Mouse (Mus musculus): ENCODE measurements around the gene AC124108.1. TPM values are rescaled to one million over a fixed set of nuclear protein-coding genes. Genes with fewer than 3 reads are reported as not detected.
A peak's percentile ranks its signal among the peaks of the same experiment; 100 is the strongest.

Gene AC124108.1
- polyA plus RNA-seq, 1 experiment from 2014 or later: 2.3 TPM

DNA sequence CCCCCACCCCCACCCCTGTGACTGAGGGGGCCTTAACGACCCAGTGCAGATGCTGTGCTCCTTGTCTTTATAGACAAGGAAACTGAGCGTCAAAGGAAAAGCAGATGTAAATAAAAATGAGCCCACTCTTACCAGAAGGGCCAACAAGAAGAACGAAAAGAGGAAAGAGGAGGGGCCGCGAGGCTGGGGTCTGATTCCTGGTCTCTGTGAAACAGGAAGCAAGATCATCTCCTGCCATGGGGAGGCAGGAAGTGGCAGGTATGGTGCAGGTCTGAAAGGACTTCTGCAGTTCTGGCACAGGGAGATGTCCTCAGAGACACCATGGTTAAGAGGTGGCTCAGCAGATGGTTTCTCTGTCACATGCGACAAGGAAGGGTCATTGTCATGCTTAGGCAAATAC lies 20.6 kb upstream of the AC124108.1 start:
- Histone ChIP-seq H3K4me1 (peaks cover 42% of the 10 kb centered on the region), H3K4me3 (no peak overlapping the region), H3K36me3 (no peaks in the 10 kb centered on the region), H3K27me3 (ENCODE audit: low read depth, poor library complexity, severe bottlenecking) (peaks cover 39% of the 10 kb centered on the region), H3K27ac (replicated peaks) (peak overlapping the region; percentile 57; the same call in 1 of the 2 replicates), H3K9me3 (replicated peaks) (no peaks in the 10 kb centered on the region; the same call in 1 of the 2 replicates)
- WGBS: 65% methylated on average over 6 of the region's 6 CpGs
- DNase-seq (ENCODE audit: low spot score): no peak

DNA sequence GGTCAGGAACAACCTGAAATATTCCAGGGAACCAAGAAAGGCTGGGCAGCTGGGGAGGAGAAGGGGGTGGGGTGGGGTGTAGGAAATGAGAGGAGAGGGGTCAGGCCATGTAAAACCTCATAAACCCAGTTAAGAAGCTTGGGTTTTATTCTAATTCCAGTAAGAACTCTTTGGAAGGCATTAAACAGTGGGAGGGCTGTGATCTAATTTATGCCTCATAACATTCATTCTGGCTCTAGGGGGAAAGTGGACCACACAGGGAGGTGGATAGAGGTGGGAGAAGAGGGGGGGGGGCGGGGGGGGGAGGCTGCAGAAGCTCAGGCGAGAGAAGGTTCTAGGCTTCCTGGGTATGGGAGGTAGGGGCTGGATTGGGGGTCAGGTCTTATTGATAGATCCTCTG lies 19.6 kb upstream of the AC124108.1 start:
- Histone ChIP-seq H3K36me3 (no peaks in the 10 kb centered on the region), H3K4me1 (peaks cover 42% of the 10 kb centered on the region), H3K27me3 (ENCODE audit: low read depth, poor library complexity, severe bottlenecking) (peaks cover 39% of the 10 kb centered on the region), H3K4me3 (no peak overlapping the region), H3K9me3 (replicated peaks) (no peaks in the 10 kb centered on the region), H3K27ac (replicated peaks) (no peak overlapping the region)
- DNase-seq (ENCODE audit: low spot score): peak; percentile 10
- 45% methylated on average over 1 of the region's 2 CpGs for WGBS

DNA sequence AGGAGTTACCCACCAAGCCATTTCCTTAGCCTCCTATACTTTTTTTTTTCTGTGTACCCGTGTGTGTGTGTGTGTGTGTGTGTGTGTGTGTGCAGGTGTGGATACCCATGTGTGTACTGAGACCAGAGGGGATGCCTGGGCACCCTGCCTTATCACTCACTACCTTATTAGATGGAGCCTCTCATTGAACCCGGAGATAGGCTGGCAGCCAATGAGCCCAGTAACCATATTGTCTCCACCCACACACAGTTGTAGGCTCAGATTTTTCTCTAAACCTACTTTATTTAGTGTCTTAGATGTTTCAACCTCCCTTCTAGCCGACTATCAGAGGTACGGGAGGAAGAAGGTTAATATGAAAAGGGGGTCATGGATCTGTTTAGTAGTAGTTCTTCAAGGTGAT lies 5.0 kb upstream of the AC124108.1 start:
- H3K27me3 ChIP-seq (ENCODE audit: low read depth, poor library complexity, severe bottlenecking): peaks cover 43% of the 10 kb centered on the region
- H3K4me1 ChIP-seq: peaks cover 45% of the 10 kb centered on the region

GRCm38 (mm10) chr1:132188442-132189066 lies 2.7 kb upstream of the AC124108.1 start:
- Histone ChIP-seq H3K36me3 (peaks cover 3% of the 10 kb centered on the region), H3K27me3 (ENCODE audit: low read depth, poor library complexity, severe bottlenecking) (peaks cover 61% of the 10 kb centered on the region), H3K27ac (replicated peaks) (peak overlapping the region; percentile 100; the same call in 1 of the 2 replicates), H3K4me1 (peaks cover 61% of the 10 kb centered on the region), H3K9me3 (replicated peaks) (no peaks in the 10 kb centered on the region), H3K4me3 (no peak overlapping the region)
- peak; percentile 16 for DNase-seq (ENCODE audit: low spot score)
- 50% methylated on average over 9 of the region's 9 CpGs for WGBS

More for the DNA sequence above, 5.0 kb upstream of the AC124108.1 start:
- no peak overlapping the region for H3K4me3 ChIP-seq
- no peaks in the 10 kb centered on the region for H3K36me3 ChIP-seq
- WGBS: 75% methylated on average over 4 of the region's 4 CpGs
- H3K9me3 ChIP-seq (replicated peaks): no peaks in the 10 kb centered on the region
- H3K27ac ChIP-seq (replicated peaks): no peak overlapping the region
- no peak for DNase-seq (ENCODE audit: low spot score)

GRCm38 (mm10) chr1:132189231-132189630 lies 2.0 kb upstream of the AC124108.1 start:
- no peak for DNase-seq (ENCODE audit: low spot score)
- H3K4me1 ChIP-seq: peaks cover 67% of the 10 kb centered on the region
- WGBS: 55% methylated on average over 4 of the region's 4 CpGs
- no peaks in the 10 kb centered on the region for H3K9me3 ChIP-seq (replicated peaks)
- H3K27ac ChIP-seq (replicated peaks): peak overlapping the region; percentile 100
- H3K4me3 ChIP-seq: peak overlapping the region; percentile 86
- H3K36me3 ChIP-seq: peaks cover 10% of the 10 kb centered on the region
- peaks cover 64% of the 10 kb centered on the region for H3K27me3 ChIP-seq (ENCODE audit: low read depth, poor library complexity, severe bottlenecking)

GRCm38 (mm10) chr1:132190040-132190513 lies 1.2 kb upstream of the AC124108.1 start:
- Histone ChIP-seq H3K9me3 (replicated peaks) (no peaks in the 10 kb centered on the region), H3K27ac (replicated peaks) (peak overlapping the region; percentile 100), H3K4me1 (peaks cover 76% of the 10 kb centered on the region), H3K27me3 (ENCODE audit: low read depth, poor library complexity, severe bottlenecking) (peaks cover 64% of the 10 kb centered on the region), H3K4me3 (peak overlapping the region; percentile 86), H3K36me3 (peaks cover 15% of the 10 kb centered on the region)
- under 1% methylated on average over 49 of the region's 50 CpGs for WGBS
- DNase-seq (ENCODE audit: low spot score): peak; percentile 92

- H3K4me1 ChIP-seq: peaks cover 82% of the 10 kb centered on the region
- DNase-seq (ENCODE audit: low spot score): peak; percentile 66
- H3K4me3 ChIP-seq: peak overlapping the region; percentile 86
- peak overlapping the region; percentile 100 for H3K27ac ChIP-seq (replicated peaks)
- H3K9me3 ChIP-seq (replicated peaks): no peaks in the 10 kb centered on the region
- H3K36me3 ChIP-seq: peaks cover 16% of the 10 kb centered on the region
- under 1% methylated on average over 62 of the region's 62 CpGs for WGBS
- peaks cover 64% of the 10 kb centered on the region for H3K27me3 ChIP-seq (ENCODE audit: low read depth, poor library complexity, severe bottlenecking)
These were observed 600 bp upstream of the AC124108.1 start for GRCm38 (mm10) chr1:132190621-132191092.

- H3K9me3 ChIP-seq (replicated peaks): no peaks in the 10 kb centered on the region
- peak overlapping the region; percentile 100 for H3K27ac ChIP-seq (replicated peaks)
- H3K27me3 ChIP-seq (ENCODE audit: low read depth, poor library complexity, severe bottlenecking): peaks cover 67% of the 10 kb centered on the region
- DNase-seq (ENCODE audit: low spot score): peak; percentile 77
- peaks cover 16% of the 10 kb centered on the region for H3K36me3 ChIP-seq
- 3% methylated on average over 16 of the region's 16 CpGs for WGBS
- H3K4me1 ChIP-seq: peaks cover 88% of the 10 kb centered on the region
- peak overlapping the region; percentile 86 for H3K4me3 ChIP-seq
These were observed 776 bp downstream of the AC124108.1 start for GRCm38 (mm10) chr1:132191786-132192680.

DNA sequence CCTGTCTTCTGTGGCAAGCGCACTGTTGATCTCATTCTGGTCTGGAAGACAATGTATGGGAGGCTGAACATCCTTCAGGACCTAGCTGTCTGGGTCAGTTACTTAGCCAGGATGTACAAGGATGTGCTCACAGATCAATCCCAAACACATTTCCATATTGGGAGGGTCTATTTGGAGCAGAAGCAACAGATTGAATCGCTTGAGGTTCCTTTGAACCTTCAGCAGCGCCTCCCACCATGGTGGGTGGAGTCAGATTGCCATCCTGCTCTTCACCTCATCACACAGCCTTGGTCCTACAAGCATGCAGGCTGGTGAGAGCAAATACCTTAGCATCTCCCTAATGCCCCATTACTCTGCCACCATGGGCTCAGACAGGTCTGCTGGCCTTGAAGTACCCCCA lies 2.5 kb downstream of the AC124108.1 start:
- peak; percentile 10 for DNase-seq (ENCODE audit: low spot score)
- peaks cover 91% of the 10 kb centered on the region for H3K4me1 ChIP-seq
- peak overlapping the region; percentile 100 for H3K27ac ChIP-seq (replicated peaks)

GRCm38 (mm10) chr1:132194624-132195023 lies 3.4 kb downstream of the AC124108.1 start:
- H3K4me3 ChIP-seq: peak overlapping the region; percentile 86; the same call in 1 of the 2 replicates
- H3K36me3 ChIP-seq: peaks cover 25% of the 10 kb centered on the region
- H3K27me3 ChIP-seq (ENCODE audit: low read depth, poor library complexity, severe bottlenecking): peaks cover 53% of the 10 kb centered on the region
- no peaks in the 10 kb centered on the region for H3K9me3 ChIP-seq (replicated peaks)
- H3K27ac ChIP-seq (replicated peaks): peak overlapping the region; percentile 100
- H3K4me1 ChIP-seq: peaks cover 91% of the 10 kb centered on the region
- WGBS: 56% methylated on average over 3 of the region's 3 CpGs
- DNase-seq (ENCODE audit: low spot score): no peak

More for the DNA sequence above, 2.5 kb downstream of the AC124108.1 start:
- 69% methylated on average over 3 of the region's 3 CpGs for WGBS
- peaks cover 21% of the 10 kb centered on the region for H3K36me3 ChIP-seq
- H3K27me3 ChIP-seq (ENCODE audit: low read depth, poor library complexity, severe bottlenecking): peaks cover 61% of the 10 kb centered on the region
- no peaks in the 10 kb centered on the region for H3K9me3 ChIP-seq (replicated peaks)
- H3K4me3 ChIP-seq: peak overlapping the region; percentile 86

DNA sequence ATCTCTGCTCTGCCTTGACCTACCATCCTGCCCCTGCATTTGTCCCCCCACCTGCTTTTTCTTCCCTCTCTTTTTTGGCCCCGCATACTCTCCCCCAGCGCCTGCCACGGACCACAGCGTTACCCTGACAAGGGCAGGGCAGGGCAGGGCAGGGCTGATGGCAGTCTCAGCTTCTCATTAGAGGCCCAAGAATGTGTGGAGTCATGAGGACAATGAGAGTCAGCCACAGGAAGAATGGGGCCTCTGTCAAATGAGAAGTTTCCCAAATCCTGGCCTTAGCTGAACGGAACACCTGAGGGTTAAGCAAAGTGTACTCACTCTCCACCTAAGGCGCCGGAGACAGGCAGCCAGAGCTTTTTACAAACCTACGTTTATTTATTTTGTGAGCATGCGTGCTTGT lies 3.8 kb downstream of the AC124108.1 start:
- 38% methylated on average over 9 of the region's 9 CpGs for WGBS
- Histone ChIP-seq H3K27me3 (ENCODE audit: low read depth, poor library complexity, severe bottlenecking) (peaks cover 48% of the 10 kb centered on the region), H3K27ac (replicated peaks) (peak overlapping the region; percentile 100), H3K9me3 (replicated peaks) (no peaks in the 10 kb centered on the region), H3K4me1 (peaks cover 91% of the 10 kb centered on the region), H3K4me3 (peak overlapping the region; percentile 86), H3K36me3 (peaks cover 25% of the 10 kb centered on the region)
- DNase-seq (ENCODE audit: low spot score): peak; percentile 17

DNA sequence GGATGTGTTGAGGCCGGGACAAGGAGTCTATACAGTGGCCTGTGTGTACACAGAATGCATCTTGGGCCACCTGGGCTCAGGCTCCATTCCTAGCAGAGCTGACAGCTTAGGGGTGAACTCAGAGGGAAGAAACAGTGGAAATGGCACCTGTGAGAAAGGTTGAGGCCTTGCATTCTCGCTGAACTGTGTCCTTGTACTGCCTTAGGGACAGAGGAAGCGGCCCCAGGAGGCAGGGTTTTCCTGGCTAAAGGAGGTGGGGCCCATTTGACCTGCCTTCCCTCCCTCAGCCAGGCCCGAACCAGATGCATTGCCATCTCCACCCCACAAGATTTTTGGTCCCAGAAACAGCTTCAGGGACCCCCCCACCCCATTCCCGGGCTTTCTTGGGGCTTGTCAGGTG lies 4.4 kb downstream of the AC124108.1 start:
- 28% methylated on average over 5 of the region's 5 CpGs for WGBS
- peak overlapping the region; percentile 100 for H3K27ac ChIP-seq (replicated peaks)
- H3K9me3 ChIP-seq (replicated peaks): no peaks in the 10 kb centered on the region
- peaks cover 43% of the 10 kb centered on the region for H3K27me3 ChIP-seq (ENCODE audit: low read depth, poor library complexity, severe bottlenecking)
- peak overlapping the region; percentile 86 for H3K4me3 ChIP-seq
- H3K36me3 ChIP-seq: peaks cover 25% of the 10 kb centered on the region
- H3K4me1 ChIP-seq: peaks cover 96% of the 10 kb centered on the region
- DNase-seq (ENCODE audit: low spot score): peak; percentile 17

Measured in midbrain, embryonic 10.5 days (tissue).